Mouse (Mus musculus) cerebellum, postnatal 14 days (tissue): ENCODE measurements at regions not wholly inside any gene's neighbourhood (a gene's known extent, or its start where the extent isn't known, plus 50 kb on each side); places are given as distances from the start of the nearest gene placed in this dataset.
A peak's percentile ranks its signal among the peaks of the same experiment; 100 is the strongest.

Source experiments
- DNase-seq, 2 experiments: peaks; one replicate each; pipeline ENCODE4 v3.0.0; 2021; ENCODE audit warnings: mixed read lengths in 2 of 2

DNA sequence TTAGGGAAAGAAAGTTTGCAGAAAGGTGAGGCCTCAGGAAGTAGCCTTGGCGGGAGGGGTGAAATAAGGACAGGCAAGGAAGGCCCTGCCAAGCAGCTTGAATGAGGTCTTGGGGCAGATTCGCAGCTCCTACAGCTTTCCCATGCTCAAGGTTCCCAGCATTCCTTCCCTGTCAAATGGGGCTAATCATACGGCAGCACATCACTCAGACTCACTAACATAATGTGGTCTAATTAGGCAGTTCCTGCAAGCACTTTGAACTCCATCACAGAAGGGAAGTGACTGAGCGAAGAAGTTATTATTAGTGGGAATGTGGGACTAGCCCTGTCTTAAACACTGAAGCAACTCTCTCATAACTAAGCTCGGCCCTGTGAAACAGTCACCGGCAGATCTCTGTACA is 87.1 kb upstream of the Gm10260 start:
- DNase-seq, result no peak

DNA sequence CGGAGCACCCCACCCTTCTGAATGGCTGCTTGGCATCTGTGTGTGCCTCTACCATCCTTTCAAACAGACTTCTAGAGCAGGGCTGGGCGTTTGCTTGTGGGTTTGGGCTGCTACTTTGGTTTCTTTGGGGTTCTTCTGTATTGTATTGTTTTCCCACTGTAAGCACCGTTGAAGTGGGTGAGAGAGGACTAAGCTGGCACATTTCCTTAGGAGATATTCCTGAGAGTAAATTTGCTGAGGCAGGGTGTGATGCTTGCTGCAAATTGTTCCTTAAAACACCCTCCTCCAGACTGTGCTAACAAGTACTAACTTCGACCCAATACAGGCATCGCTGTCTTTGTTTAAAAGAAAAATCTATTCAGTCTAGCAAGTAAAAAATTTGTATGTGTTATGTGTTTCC is 84.7 kb upstream of the Gm10260 start:
- no peak for DNase-seq

GRCm38 (mm10) chr13:97842801-97843200 is 82.4 kb upstream of the Gm10260 start:
- no peak for DNase-seq

- DNase-seq, result no peak
Observed at GRCm38 (mm10) chr13:97841503-97841902, 81.1 kb upstream of the Gm10260 start.

GRCm38 (mm10) chr13:97839617-97840308 is 79.3 kb upstream of the Gm10260 start:
- DNase-seq, result no peak

DNA sequence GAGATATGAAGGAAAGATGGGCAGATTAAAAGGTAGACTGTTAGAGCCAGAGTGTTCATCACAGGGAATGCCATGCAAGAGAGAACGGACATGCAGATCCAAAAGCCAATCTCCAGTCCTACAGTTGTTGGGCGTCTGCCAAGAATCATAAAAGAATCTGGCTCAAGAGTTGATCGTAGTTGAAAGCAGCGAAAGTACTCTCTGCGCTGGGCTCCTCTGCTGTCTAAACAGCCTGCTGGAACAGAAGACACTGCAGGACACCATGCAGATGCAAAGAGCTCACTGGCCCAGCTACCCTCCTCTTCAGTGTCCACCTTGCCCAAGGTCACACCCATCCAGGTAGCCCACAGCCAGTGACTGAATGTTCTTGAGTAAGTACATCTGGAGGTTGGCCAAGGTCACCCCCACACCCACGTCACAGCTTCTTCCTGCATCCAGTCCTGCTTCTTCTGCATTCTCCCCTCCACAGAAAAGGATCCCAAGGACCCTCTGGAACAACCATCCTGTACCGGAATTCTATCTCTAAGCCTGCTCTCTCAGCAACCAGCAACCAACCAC is 77.1 kb upstream of the Gm10260 start:
- DNase-seq, result peak; percentile 29 to 31

GRCm38 (mm10) chr13:97832448-97832847 is 72.0 kb upstream of the Gm10260 start:
- DNase-seq, result no peak

DNA sequence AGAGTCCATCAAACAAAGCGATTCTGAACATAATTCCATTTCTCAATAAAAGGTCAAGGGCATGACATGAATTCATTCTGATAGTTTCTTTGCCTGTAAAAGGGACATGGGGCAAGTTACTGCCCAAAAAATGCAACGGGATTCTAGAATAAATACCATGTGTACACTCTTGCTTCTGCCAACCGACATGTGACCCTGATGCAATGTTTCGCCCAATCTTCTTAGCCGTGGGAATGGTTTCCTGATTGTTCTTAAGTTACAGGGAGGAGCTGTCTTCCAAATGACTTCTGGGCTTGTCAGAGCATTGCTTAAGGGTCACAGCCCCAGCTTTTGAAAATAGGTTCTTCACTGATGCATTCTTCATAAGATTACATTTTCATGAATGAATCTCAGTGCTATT is 71.4 kb upstream of the Gm10260 start:
- no peak for DNase-seq

DNA sequence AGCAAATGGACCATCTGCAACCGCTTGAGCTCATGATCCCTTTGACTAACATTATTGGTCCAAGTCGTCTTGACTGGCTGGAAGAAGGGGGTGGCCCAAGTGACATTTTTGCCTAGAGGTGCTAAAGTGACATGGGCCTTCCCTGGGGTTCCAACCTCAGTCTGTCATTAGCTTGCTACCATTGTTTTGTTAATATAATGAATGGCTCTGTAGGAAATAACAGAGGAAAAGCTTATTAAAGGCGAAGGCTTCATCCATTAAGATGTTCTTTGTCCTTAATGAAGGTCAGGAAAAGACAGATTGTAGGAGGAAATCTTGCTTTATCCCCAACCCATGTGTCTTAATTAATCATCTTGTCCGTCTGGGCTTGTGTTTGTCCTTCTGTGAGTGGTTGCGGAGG is 69.1 kb upstream of the Gm10260 start:
- DNase-seq, result no peak

DNA sequence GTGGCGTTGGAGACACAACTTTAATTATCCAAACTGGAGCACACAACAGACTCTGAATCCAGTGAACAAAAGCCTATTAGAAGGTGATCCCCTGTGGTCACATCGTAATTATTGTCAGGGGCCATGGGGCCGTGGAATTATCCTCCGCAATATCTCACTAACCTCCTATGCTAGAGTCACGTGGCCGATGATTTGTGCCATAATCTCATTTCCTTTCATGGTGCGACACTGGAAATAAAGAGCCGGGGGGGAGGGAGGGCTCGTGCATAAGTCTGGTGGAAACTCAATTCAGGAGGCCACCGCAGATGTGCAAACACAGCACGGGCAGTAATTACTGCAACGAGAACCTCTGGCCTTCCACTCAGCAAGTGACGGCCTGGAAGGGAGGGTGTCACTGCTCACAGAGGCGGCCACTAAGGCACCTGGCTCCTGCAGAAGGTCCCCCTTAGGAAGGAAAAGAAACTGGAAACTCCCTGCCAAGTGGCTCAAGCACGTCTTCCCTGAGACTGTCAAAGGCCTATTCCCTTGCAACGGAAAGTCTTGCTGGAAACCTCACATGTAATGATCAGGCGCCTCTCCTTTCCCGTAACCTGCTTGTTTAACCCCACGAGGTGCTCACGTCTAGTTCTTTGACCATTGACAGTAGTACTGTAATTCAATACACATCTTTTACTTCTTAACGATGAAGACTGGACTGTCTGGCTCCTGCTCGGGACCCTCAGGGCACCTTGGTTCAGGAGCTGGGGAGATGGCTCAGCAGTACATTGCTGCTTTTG is 65.6 kb upstream of the Gm10260 start:
- DNase-seq, result no peak

- no peak for DNase-seq
Observed at GRCm38 (mm10) chr13:97825361-97825760, 64.9 kb upstream of the Gm10260 start.

DNA sequence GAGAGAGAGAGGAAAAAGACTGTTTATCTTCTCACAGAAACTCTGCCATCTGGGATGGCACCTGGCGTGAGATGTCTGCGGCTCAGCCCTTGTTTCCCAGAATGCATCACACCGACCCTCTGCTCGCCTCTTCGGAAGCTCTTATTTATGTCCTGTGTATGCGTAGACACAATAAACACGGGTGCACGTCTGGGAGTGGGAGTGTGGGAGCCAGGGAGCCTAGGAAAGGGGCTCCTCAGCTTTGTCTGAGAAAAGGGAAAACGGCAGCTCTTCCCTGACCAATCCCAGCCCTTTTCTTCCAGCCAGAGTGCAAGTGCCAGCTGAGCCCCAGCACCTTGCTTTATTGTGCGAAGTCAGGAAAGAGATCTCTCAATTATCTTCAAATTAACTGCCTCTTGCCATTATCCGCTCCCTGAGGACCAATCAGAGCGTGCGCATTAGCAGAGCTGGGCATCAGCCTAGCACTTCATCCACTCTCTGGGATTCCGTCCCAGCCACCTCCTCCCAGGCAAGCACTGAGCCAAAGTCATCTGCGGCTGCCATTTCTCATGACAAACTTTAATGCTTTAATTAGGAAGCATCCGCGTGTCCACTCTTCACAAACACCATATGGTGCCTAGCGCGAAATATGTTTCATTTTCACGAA is 63.8 kb upstream of the Gm10260 start:
- DNase-seq, result peak; percentile 72 to 79

DNA sequence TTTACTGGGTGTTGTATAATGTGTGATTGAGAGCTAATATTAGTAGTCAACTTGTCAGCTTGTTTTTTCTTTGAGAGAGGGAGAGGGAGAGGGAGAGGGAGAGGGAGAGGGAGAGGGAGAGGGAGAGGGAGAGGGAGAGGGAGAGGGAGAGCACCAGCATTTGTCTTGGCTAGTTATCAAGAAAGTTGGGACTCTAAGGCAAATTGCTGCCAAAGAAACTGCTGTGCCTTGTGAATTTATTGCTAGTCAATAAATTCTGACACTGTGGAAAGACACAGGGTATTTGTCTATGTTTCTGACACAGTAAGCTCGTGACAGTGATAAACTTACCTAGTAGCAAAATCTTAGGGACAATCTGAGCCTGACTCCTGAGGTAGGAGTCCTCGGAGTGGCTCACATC is 61.2 kb upstream of the Gm10260 start:
- no peak for DNase-seq

- DNase-seq, result no peak
Observed at GRCm38 (mm10) chr13:97821011-97821410, 60.6 kb upstream of the Gm10260 start.

- DNase-seq, result no peak
Observed at GRCm38 (mm10) chr13:97820401-97820800, 60.0 kb upstream of the Gm10260 start.

GRCm38 (mm10) chr13:97819036-97819435 is 58.6 kb upstream of the Gm10260 start:
- no peak for DNase-seq

DNA sequence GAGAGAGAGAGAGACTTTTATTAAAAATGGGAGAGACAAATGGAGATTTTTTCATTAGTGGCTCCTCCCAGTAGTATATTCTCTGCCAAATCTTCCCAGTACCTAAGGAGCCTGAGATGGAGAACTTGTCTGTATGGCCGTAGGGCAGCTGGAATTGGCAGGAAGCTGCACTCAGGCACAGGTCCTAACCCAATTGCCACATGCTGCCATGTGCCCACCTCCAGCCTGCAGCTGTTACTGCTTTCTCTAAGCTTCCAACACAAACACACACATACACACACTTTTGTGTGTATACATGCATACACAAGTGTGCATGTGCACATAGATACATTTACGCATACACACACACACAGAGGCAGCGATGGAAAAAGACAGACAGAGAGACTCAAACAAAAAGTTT is 56.5 kb upstream of the Gm10260 start:
- no peak for DNase-seq
